Mouse (Mus musculus) kidney, postnatal 4 days (tissue): ENCODE data around the gene Zkscan2.

ENCODE experiments used
- DNase-seq, 2 experiments: peaks; one replicate each; pipeline ENCODE4 v3.0.0; 2021; ENCODE audit warnings: mixed read lengths in 2 of 2

The Zkscan2 gene

DNA sequence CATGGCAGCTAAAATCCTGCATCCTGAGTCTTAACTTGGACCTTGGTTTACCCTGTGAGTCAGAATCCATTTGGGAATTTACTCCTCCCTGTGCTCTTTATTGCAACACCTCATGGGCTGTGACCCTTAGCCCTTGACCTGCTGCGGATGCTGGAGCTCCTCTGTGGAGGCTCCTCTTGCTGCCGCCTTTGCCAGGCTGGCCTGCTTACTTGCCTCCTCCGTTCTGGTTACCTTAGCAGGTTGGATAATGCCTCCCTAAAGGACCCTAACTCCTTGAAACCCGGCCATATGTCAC is 69.9 kb downstream of the Zkscan2 start:
- no peak for DNase-seq

GRCm38 (mm10) chr7:123429624-123430410 is 70.4 kb downstream of the Zkscan2 start:
- DNase-seq = no peak
